Mouse (Mus musculus): ENCODE measurements around the gene Acvrl1.

The Acvrl1 gene

DNA sequence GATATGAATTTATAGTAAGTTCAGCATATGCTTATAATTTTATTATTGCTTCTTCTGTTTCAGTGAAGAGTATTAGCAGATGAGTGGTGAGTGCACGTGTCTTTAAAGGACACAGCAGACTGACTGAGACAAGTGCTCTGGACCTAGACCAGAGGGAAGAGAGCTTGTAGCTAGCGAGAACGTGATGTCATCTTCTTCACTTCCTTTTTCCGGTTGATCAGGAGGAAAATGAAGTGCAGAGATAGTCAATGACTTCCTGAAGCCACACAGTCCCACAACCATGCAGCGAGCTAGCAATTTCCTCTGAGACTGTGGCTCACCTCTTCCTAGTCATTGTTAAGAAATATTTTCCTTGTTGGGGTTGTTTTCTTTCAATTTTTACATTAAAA lies 62.4 kb downstream of the Acvrl1 start:
- no peak for DNase-seq (ENCODE audit: extremely low spot score, low spot score)

DNA sequence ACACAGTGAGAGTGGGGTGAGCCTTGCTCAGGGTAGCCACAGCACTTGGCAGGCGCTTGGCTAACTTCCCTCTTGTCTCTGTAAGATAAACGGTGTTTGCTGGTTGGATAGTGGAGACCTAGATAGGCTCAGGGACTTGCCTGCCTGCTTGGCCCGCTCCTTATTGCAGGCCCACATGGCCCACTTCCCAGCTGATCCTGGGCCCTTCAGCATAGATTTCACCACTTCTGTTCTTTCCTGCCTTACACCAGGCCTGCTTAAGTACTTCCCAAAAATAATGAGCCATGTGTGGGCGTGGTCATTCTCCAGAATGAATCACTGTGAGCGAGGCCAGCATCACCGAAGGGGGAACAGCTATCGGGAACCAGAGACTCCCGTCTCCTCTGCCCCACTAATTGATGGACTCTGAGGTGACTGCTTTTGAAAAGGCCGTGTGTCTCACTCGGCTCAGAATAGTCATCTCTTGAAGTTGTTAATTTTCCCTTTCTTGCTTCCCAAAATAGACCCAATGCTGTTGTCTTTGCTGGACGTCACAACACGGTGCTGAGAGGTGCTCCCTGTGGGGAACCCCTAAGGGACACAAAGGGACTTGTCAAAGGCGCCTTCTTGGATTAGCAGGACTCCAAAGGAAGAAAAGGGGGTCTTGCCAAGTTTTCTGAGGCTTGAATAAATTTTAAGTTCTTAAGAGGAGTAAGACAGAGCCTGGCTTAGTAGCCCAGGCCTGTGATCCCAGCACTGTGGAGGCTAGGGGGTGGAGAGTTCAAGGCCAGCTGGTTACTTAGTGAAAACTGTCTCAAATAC lies 63.3 kb downstream of the Acvrl1 start:
- DNase-seq (ENCODE audit: extremely low spot score, low spot score): no peak

DNA sequence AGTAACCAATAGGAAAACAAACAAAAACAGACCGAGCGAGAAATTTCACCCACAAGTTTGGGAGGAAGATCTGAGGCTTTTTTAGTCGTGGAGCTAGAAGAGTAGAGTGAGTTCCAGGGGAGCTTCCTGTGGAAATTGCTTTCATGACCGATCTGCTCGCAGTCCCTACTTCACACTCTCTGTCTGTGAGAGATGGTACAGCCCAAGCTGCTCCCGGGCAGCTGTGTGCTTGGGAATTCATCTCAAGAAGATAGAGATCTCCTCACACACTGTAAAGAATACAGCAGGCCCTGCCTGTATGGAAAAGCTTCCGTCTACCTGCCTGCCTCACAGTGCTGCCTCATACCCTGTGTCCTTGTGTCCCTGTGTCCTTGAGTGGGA lies 63.9 kb downstream of the Acvrl1 start:
- no peak for DNase-seq (ENCODE audit: extremely low spot score, low spot score)

DNA sequence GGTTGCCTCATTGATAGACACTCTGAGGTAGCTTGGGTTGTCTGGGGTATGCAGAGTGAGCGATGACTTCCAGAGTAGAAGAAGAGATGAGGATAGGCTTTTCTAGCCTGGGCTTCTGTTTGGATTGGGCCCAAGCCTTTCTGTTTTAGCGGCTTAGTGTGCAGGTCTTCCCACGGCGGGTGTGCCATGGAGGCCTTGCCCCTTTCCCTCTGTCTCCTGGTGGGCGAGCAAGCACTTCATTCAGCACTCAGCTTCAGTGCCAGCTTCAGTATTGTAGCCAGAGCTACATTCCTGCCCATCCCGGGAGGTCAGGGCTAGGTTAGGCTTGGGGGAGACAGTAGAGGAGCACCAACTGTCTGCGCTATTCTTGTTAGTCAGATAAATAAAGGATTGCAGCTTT lies 64.3 kb downstream of the Acvrl1 start:
- DNase-seq (ENCODE audit: extremely low spot score, low spot score): no peak

DNA sequence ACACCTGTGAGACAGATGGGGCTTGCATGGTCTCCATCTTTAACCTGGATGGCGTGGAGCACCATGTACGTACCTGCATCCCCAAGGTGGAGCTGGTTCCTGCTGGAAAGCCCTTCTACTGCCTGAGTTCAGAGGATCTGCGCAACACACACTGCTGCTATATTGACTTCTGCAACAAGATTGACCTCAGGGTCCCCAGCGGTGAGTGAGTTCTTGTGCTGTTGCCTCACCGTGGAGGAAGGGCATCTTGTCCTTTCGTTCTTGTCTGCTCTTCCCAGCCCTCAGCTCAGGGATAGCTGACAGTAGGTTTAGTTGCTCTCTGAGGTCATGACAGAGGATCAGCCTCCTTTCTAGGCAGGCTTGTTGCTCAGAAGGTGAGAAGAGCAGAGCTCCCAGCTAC lies 65.6 kb downstream of the Acvrl1 start:
- no peak for DNase-seq (ENCODE audit: extremely low spot score, low spot score)

Measured in neural tube, embryonic 10.5 days (tissue).